Mouse (Mus musculus) testis, postnatal 14 days (tissue): ENCODE measurements around the gene Cacng1.

ENCODE experiments used
- DNase-seq: peaks from one replicate; pipeline ENCODE4 v3.0.0; 2021; ENCODE audit warnings: low spot score

The Cacng1 gene

GRCm38 (mm10) chr11:107655538-107655937, 60.8 kb downstream of the Cacng1 start:
- DNase-seq: no peak
